Mouse (Mus musculus) C2C12 (cell line): ENCODE measurements around the gene Ankub1.

Source experiments
- CTCF ChIP-seq: IDR thresholded peaks from one replicate; pipeline ENCODE4 v1.5.1; 2011; ENCODE audit not compliant: control insufficient read depth, insufficient read depth, insufficient read length
- MAX ChIP-seq: IDR thresholded peaks from one replicate; pipeline ENCODE4 v1.6.1; 2011; ENCODE audit warnings: mild to moderate bottlenecking, control low read depth
- MYOG ChIP-seq: IDR thresholded peaks from one replicate; pipeline ENCODE4 v1.6.1; 2011; ENCODE audit not compliant: control insufficient read depth, insufficient read length; ENCODE audit errors: extremely low read depth
- USF1 ChIP-seq: IDR thresholded peaks from one replicate; pipeline ENCODE4 v1.6.1; 2011; ENCODE audit warnings: low read depth, mild to moderate bottlenecking, control low read depth, moderate library complexity

GRCm38 (mm10) chr3:57664682-57665081 lies 27.9 kb downstream of the Ankub1 start:
- TF ChIP-seq CTCF (no peak), USF1 (no peak), MAX (no peak), MYOG (no peak)
